Mouse (Mus musculus): ENCODE data around the gene Olfr1012.

GRCm38 (mm10) chr2:85804501-85804900 lies 41.9 kb upstream of the Olfr1012 start:
- TF ChIP-seq CTCF (IDR thresholded peaks at IDR 0.05) (no peak), POLR2A (IDR thresholded peaks at IDR 0.05; ENCODE audit: insufficient read depth, low read depth, low read length) (no peak)

Data from heart, adult 2 months (tissue).